Mouse (Mus musculus): ENCODE results near the gene Atp2c1. TPM values are rescaled to one million over a fixed set of nuclear protein-coding genes. Genes with fewer than 3 reads are reported as not detected.

The Atp2c1 gene
- polyA plus RNA-seq, 1 experiment from 2014 or later: 65.3 TPM

DNA sequence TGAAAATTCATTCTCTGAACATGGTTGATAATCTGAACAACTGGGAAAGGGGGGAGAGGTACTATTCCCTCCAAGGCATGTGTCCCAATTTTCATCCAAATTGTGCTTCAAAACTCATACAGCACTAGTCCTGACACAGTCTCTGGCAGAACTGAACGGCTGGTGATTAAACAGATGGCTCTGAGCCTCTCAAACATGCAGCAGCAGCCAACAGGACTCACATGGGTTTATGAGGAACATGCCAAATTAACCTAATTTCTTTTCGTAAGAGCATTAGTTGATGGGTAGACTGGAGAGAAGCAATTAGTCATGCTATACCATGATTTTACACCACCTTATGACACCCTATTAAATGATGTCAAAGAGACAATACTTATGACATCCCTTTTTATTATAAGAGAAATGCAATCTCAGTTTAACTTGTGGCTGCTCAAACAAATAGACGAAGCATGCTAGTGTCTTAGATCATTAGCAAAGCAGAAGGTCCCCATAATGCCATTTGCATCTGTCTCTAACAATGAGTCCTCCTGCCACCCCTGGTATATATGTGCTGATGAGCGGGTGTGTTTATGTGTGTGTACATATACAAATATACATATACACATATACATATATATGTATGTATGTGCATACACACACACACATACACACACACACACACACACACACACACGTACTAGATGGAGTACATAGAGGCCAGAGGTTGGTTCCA lies 163.4 kb downstream of the Atp2c1 start:
- Histone ChIP-seq H3K4me2 (replicated peaks; ENCODE audit: low read depth, low read length) (no peak overlapping the region), H3K36me3 (ENCODE audit: control insufficient read depth, insufficient read depth, low read length) (no peaks in the 10 kb centered on the region), H3K9me3 (ENCODE audit: control insufficient read depth, low read length) (no peaks in the 10 kb centered on the region), H3K4me1 (replicated peaks; ENCODE audit: control insufficient read depth, insufficient read depth, low read length) (no peaks in the 10 kb centered on the region), H3K27ac (ENCODE audit: low read depth, low read length) (no peak overlapping the region), H3K4me3 (ENCODE audit: low read depth, low read length) (no peak overlapping the region), H3K9ac (ENCODE audit: low read depth, low read length) (no peak overlapping the region), H3K27me3 (ENCODE audit: control insufficient read depth, insufficient read depth, low read length) (no peaks in the 10 kb centered on the region)
- DNase-seq (ENCODE audit: low spot score) (no peak), ATAC-seq (ENCODE audit: low FRiP score) (no peak)
- 73% methylated on average over 5 of the region's 5 CpGs for WGBS

GRCm38 (mm10) chr9:105362181-105362580 lies 164.9 kb downstream of the Atp2c1 start:
- H3K9ac ChIP-seq (ENCODE audit: low read depth, low read length): no peak overlapping the region
- H3K27me3 ChIP-seq (ENCODE audit: control insufficient read depth, insufficient read depth, low read length): no peaks in the 10 kb centered on the region
- H3K27ac ChIP-seq (ENCODE audit: low read depth, low read length): no peak overlapping the region
- DNase-seq (ENCODE audit: low spot score): no peak
- H3K36me3 ChIP-seq (ENCODE audit: control insufficient read depth, insufficient read depth, low read length): no peaks in the 10 kb centered on the region
- H3K4me2 ChIP-seq (replicated peaks; ENCODE audit: low read depth, low read length): no peak overlapping the region
- no peak overlapping the region for H3K4me3 ChIP-seq (ENCODE audit: low read depth, low read length)
- H3K4me1 ChIP-seq (replicated peaks; ENCODE audit: control insufficient read depth, insufficient read depth, low read length): no peaks in the 10 kb centered on the region
- ATAC-seq (ENCODE audit: low FRiP score): no peak
- WGBS: 95% methylated on average over 2 of the region's 2 CpGs
- no peaks in the 10 kb centered on the region for H3K9me3 ChIP-seq (ENCODE audit: control insufficient read depth, low read length)

Other genes with a start within 250 kb of the Atp2c1 start
- gene Aste1, start 131.9 kb downstream of the Atp2c1 start, polyA plus RNA-seq (2014; fragmentation: Nextera tagmentation; extraction: Ambion mirVana): 14.9 and 16.5 TPM in 2 replicates
- gene Nek11, start 131.8 kb downstream of the Atp2c1 start, polyA plus RNA-seq (2014; fragmentation: Nextera tagmentation; extraction: Ambion mirVana): 1.6 and 2.8 TPM in 2 replicates
- 23.0 and 26.8 TPM in 2 replicates for gene Pik3r4, start 115.7 kb upstream of the Atp2c1 start, polyA plus RNA-seq (2014; fragmentation: Nextera tagmentation; extraction: Ambion mirVana)

All from hindbrain, embryonic 11.5 days (tissue).